ENCODE assay signal across 11 mouse cellular contexts in genomic region chr19:36922015-36922414, GRCm38 (mm10). TPM values are rescaled to one million over a fixed set of nuclear protein-coding genes. Genes with fewer than 3 reads are reported as not detected.
A peak's percentile ranks its signal among the peaks of the same experiment; 100 is the strongest.
DNase-seq lines count a peak whose midpoint lies in the region; ATAC-seq lines count a peak whose summit lies in the region.
"Had no signal": no experiment of that assay in that cellular context is flagged by ENCODE, and none has a peak within 500 bp of the region (broad histone marks: within the 10 kb centered on the region; RNA-seq: fewer than 3 reads in every experiment).

No protein-coding gene starts in this region.

- no peaks in the 10 kb centered on the region for H3K9me3 ChIP-seq in heart, embryonic 11.5 days (replicated peaks; ENCODE audit: control insufficient read depth, low read length)
- no peaks in the 10 kb centered on the region for H3K9me3 ChIP-seq in lung, embryonic 15.5 days
- H3K9me3 ChIP-seq: forebrain, embryonic 12.5 days; heart, embryonic 15.5 days; liver, embryonic 15.5 days had no signal

- H3K36me3 ChIP-seq in heart, embryonic 11.5 days (ENCODE audit: control insufficient read depth, insufficient read depth, low read length), result no peaks in the 10 kb centered on the region
- H3K36me3 ChIP-seq in lung, embryonic 15.5 days, result no peaks in the 10 kb centered on the region
- H3K36me3 ChIP-seq: forebrain, embryonic 12.5 days; heart, embryonic 15.5 days; liver, embryonic 15.5 days had no signal

- no peaks in the 10 kb centered on the region for H3K27me3 ChIP-seq in heart, embryonic 11.5 days (ENCODE audit: control insufficient read depth, insufficient read depth, low read length)
- no peaks in the 10 kb centered on the region for H3K27me3 ChIP-seq in lung, embryonic 15.5 days
- H3K27me3 ChIP-seq: forebrain, embryonic 12.5 days; heart, embryonic 15.5 days had no signal

- 28% methylated on average over 2 of the region's 2 CpGs for WGBS in heart, embryonic 11.5 days (ENCODE audit: insufficient replicate concordance)
- 19% methylated on average over 2 of the region's 2 CpGs for WGBS in lung, embryonic 15.5 days

- no peak overlapping the region for H3K27ac ChIP-seq in heart, embryonic 11.5 days (ENCODE audit: low read depth, low read length)
- peak overlapping the region; percentile 80 for H3K27ac ChIP-seq in lung, embryonic 15.5 days
- H3K27ac ChIP-seq: forebrain, embryonic 12.5 days; heart, embryonic 15.5 days; liver, embryonic 15.5 days had no signal

- H3K9ac ChIP-seq in heart, embryonic 11.5 days (ENCODE audit: low read depth, low read length), result no peak overlapping the region
- H3K9ac ChIP-seq in lung, embryonic 15.5 days, result no peak overlapping the region
- H3K9ac ChIP-seq: forebrain, embryonic 12.5 days; heart, embryonic 15.5 days; liver, embryonic 15.5 days had no signal

- H3K4me3 ChIP-seq in heart, embryonic 11.5 days (ENCODE audit: low read depth, low read length), result no peak overlapping the region
- H3K4me3 ChIP-seq in lung, embryonic 15.5 days, result no peak overlapping the region
- H3K4me3 ChIP-seq: forebrain, embryonic 12.5 days; heart, embryonic 15.5 days; liver, embryonic 15.5 days had no signal

- ATAC-seq in heart, embryonic 11.5 days (replicated peaks; ENCODE audit: insufficient number of reproducible peaks, low FRiP score, low TSS enrichment), result no peak
- ATAC-seq in lung, embryonic 15.5 days (ENCODE audit: borderline replicate concordance, extremely low read depth, low FRiP score, low TSS enrichment), result no peak

- peak; percentile 58 for DNase-seq in heart, adult 8-10 months (ENCODE audit: low spot score)
- DNase-seq in lung, postnatal 14 days, result no peak
- peak; percentile 79 for DNase-seq in brain, adult 2 months (ENCODE audit: low read depth, low spot score)
- DNase-seq in retina, postnatal 1 day, result peak; percentile 80
- DNase-seq in testis, postnatal 10 days (ENCODE audit: low spot score), result no peak
- no peak for DNase-seq in adrenal gland, adult 8-10 months

- no peak overlapping the region for H3K4me2 ChIP-seq in heart, embryonic 11.5 days
- H3K4me2 ChIP-seq in lung, embryonic 15.5 days, result no peak overlapping the region
- H3K4me2 ChIP-seq: forebrain, embryonic 12.5 days; heart, embryonic 15.5 days; liver, embryonic 15.5 days had no signal

- peaks cover 3% of the 10 kb centered on the region; the same call in 1 of the 2 replicates for H3K4me1 ChIP-seq in heart, embryonic 11.5 days (ENCODE audit: control insufficient read depth, insufficient read depth, low read length)
- H3K4me1 ChIP-seq in lung, embryonic 15.5 days, result peaks cover 29% of the 10 kb centered on the region

RNA-seq across cellular contexts. Expression of gene Fgfbp3, which starts 2.6 kb away (rescaled TPM):
- 1 to 10 TPM; 1.9 to 2.7 (median 2.6) TPM for total RNA-seq in heart, adult 8-10 months (2022)
- polyA plus RNA-seq in heart, embryonic 11.5 days (2014; fragmentation: Nextera tagmentation; extraction: Ambion mirVana), result 3.7 and 4.0 TPM in 2 replicates
- polyA plus RNA-seq in lung, embryonic 15.5 days (2015; fragmentation: Nextera tagmentation; extraction: Ambion mirVana), result 6.4 and 7.8 TPM in 2 replicates
- total RNA-seq in adrenal gland, adult 8-10 months (2022), result 1 to 10 TPM; 4.2 to 6.3 (median 5.3) TPM

RNA-seq across cellular contexts. Expression of gene Btaf1, which starts 3.9 kb away (rescaled TPM):
- total RNA-seq in heart, adult 8-10 months (2022), result 10 to 100 TPM in 3 of 4 experiments, 1 to 10 TPM in 1; 9.2 to 13.0 (median 11.2) TPM
- polyA plus RNA-seq in heart, embryonic 11.5 days (2014; fragmentation: Nextera tagmentation; extraction: Ambion mirVana), result 12.8 and 13.7 TPM in 2 replicates
- polyA plus RNA-seq in lung, embryonic 15.5 days (2015; fragmentation: Nextera tagmentation; extraction: Ambion mirVana), result 10.9 and 11.3 TPM in 2 replicates
- total RNA-seq in adrenal gland, adult 8-10 months (2022), result 10 to 100 TPM; 20.8 to 28.6 (median 27.2) TPM

Comparison
In these comparisons a context has a peak if more than half of its experiments do, and no peak if none do; other contexts are left out.
1. DNase-seq: peak in heart, adult 8-10 months (single experiment), brain, adult 2 months (single experiment) and retina, postnatal 1 day (single experiment); none in lung, postnatal 14 days (single experiment), testis, postnatal 10 days (single experiment) and adrenal gland, adult 8-10 months (single experiment).